Comparison of ENCODE assay signal across 14 mouse cellular contexts in genomic region chr1:190888646-190889045, GRCm38 (mm10). TPM values are rescaled to one million over a fixed set of nuclear protein-coding genes. Genes with fewer than 3 reads are reported as not detected.
DNase-seq lines count a peak whose midpoint lies in the region.
"Had no signal": no experiment of that assay in that cellular context is flagged by ENCODE, and none has a peak within 500 bp of the region (broad histone marks: within the 10 kb centered on the region; RNA-seq: fewer than 3 reads in every experiment).

No protein-coding gene starts in this region.

- DNase-seq in retina, embryonic 14.5 days (ENCODE audit: low spot score): peak; percentile 51
- peak; percentile 66 for DNase-seq in retina, postnatal 1 day
- DNase-seq in layer of hippocampus, postnatal 25 days (ENCODE audit: extremely low spot score in 1 of 2, low spot score in 1 of 2): no peak
- DNase-seq in kidney, postnatal 25 days: no peak
- DNase-seq: adrenal gland, adult 2 months; adrenal gland, adult 8-10 months; adrenal gland, postnatal 10 days; adrenal gland, postnatal 14 days; adrenal gland, postnatal 25 days; adrenal gland, postnatal 36 days; B cell, adult 2 months; cerebellum, adult 11 months; cerebellum, adult 11-12 months; cerebellum, adult 18-20 months had no signal

RNA-seq across cellular contexts. Expression of gene Rps6kc1, which starts 22.9 kb away (rescaled TPM):
- 10 to 100 TPM; 69.0 to 74.8 TPM for total RNA-seq in layer of hippocampus, postnatal 25 days (2021)

RNA-seq across cellular contexts. Expression of gene Angel2, which starts 36.3 kb away (rescaled TPM):
- 10 to 100 TPM; 50.2 to 60.1 TPM for total RNA-seq in layer of hippocampus, postnatal 25 days (2021)

Comparison
In these comparisons a context has a peak if more than half of its experiments do, and no peak if none do; other contexts are left out.
1. DNase-seq: peak in retina, embryonic 14.5 days (single experiment) and retina, postnatal 1 day (single experiment); none in layer of hippocampus, postnatal 25 days (0 of 2) and kidney, postnatal 25 days (0 of 2).